Mouse (Mus musculus): Measurements from ENCODE around the gene Rnf181. TPM values are rescaled to one million over a fixed set of nuclear protein-coding genes. Genes with fewer than 3 reads are reported as not detected.

The Rnf181 gene
- polyA plus RNA-seq, 1 experiment = 14.4 TPM

GRCm38 (mm10) chr6:72329019-72329418, 37.7 kb downstream of the Rnf181 start:
- Histone ChIP-seq H3K4me3 (replicated peaks) (no peak overlapping the region), H3K36me3 (ENCODE audit: control insufficient read depth) (peaks cover 99% of the 10 kb centered on the region), H3K27me3 (ENCODE audit: control insufficient read depth) (no peaks in the 10 kb centered on the region), H3K4me1 (ENCODE audit: control insufficient read depth) (peaks cover 22% of the 10 kb centered on the region), H3K9me3 (ENCODE audit: control insufficient read depth, low read length) (no peaks in the 10 kb centered on the region)
- TF ChIP-seq GATA1 (IDR thresholded peaks at IDR 0.05; ENCODE audit: low read length) (no peak), TAL1 (IDR thresholded peaks at IDR 0.05; ENCODE audit: low read length) (no peak)

GRCm38 (mm10) chr6:72326274-72326673, 40.5 kb downstream of the Rnf181 start:
- H3K4me1 ChIP-seq (ENCODE audit: control insufficient read depth) = peaks cover 36% of the 10 kb centered on the region
- no peak overlapping the region for H3K4me3 ChIP-seq (replicated peaks)
- H3K9me3 ChIP-seq (ENCODE audit: control insufficient read depth, low read length) = no peaks in the 10 kb centered on the region
- H3K27me3 ChIP-seq (ENCODE audit: control insufficient read depth) = no peaks in the 10 kb centered on the region
- TF ChIP-seq GATA1 (IDR thresholded peaks at IDR 0.05; ENCODE audit: low read length) (no peak), TAL1 (IDR thresholded peaks at IDR 0.05; ENCODE audit: low read length) (no peak)
- H3K36me3 ChIP-seq (ENCODE audit: control insufficient read depth) = peaks cover 99% of the 10 kb centered on the region

- H3K36me3 ChIP-seq (ENCODE audit: control insufficient read depth) = peaks cover 99% of the 10 kb centered on the region
- H3K9me3 ChIP-seq (ENCODE audit: control insufficient read depth, low read length) = no peaks in the 10 kb centered on the region
- H3K27me3 ChIP-seq (ENCODE audit: control insufficient read depth) = no peaks in the 10 kb centered on the region
- H3K4me3 ChIP-seq (replicated peaks) = no peak overlapping the region
- peak; percentile 36; the same call in 1 of the 2 replicates for TF ChIP-seq GATA1 (IDR thresholded peaks at IDR 0.05; ENCODE audit: low read length)
- peak; percentile 55 for TF ChIP-seq TAL1 (IDR thresholded peaks at IDR 0.05; ENCODE audit: low read length)
- H3K4me1 ChIP-seq (ENCODE audit: control insufficient read depth) = peaks cover 38% of the 10 kb centered on the region
These were observed 42.8 kb downstream of the Rnf181 start for GRCm38 (mm10) chr6:72323786-72324508.

GRCm38 (mm10) chr6:72322936-72323335, 43.8 kb downstream of the Rnf181 start:
- no peaks in the 10 kb centered on the region for H3K27me3 ChIP-seq (ENCODE audit: control insufficient read depth)
- peaks cover 99% of the 10 kb centered on the region for H3K36me3 ChIP-seq (ENCODE audit: control insufficient read depth)
- no peak overlapping the region for H3K4me3 ChIP-seq (replicated peaks)
- TF ChIP-seq GATA1 (IDR thresholded peaks at IDR 0.05; ENCODE audit: low read length) (no peak), TAL1 (IDR thresholded peaks at IDR 0.05; ENCODE audit: low read length) (no peak)
- peaks cover 38% of the 10 kb centered on the region for H3K4me1 ChIP-seq (ENCODE audit: control insufficient read depth)
- no peaks in the 10 kb centered on the region for H3K9me3 ChIP-seq (ENCODE audit: control insufficient read depth, low read length)

GRCm38 (mm10) chr6:72319019-72319418, 47.7 kb downstream of the Rnf181 start:
- Histone ChIP-seq H3K9me3 (ENCODE audit: control insufficient read depth, low read length) (no peaks in the 10 kb centered on the region), H3K36me3 (ENCODE audit: control insufficient read depth) (peaks cover 97% of the 10 kb centered on the region), H3K27me3 (ENCODE audit: control insufficient read depth) (no peaks in the 10 kb centered on the region), H3K4me3 (replicated peaks) (no peak overlapping the region), H3K4me1 (ENCODE audit: control insufficient read depth) (peaks cover 21% of the 10 kb centered on the region)
- TF ChIP-seq GATA1 (IDR thresholded peaks at IDR 0.05; ENCODE audit: low read length) (no peak), TAL1 (IDR thresholded peaks at IDR 0.05; ENCODE audit: low read length) (no peak)

- Histone ChIP-seq H3K4me1 (ENCODE audit: control insufficient read depth) (peaks cover 15% of the 10 kb centered on the region), H3K36me3 (ENCODE audit: control insufficient read depth) (peaks cover 97% of the 10 kb centered on the region), H3K4me3 (replicated peaks) (no peak overlapping the region), H3K27me3 (ENCODE audit: control insufficient read depth) (no peaks in the 10 kb centered on the region), H3K9me3 (ENCODE audit: control insufficient read depth, low read length) (no peaks in the 10 kb centered on the region)
- TF ChIP-seq GATA1 (IDR thresholded peaks at IDR 0.05; ENCODE audit: low read length) = no peak
- no peak for TF ChIP-seq TAL1 (IDR thresholded peaks at IDR 0.05; ENCODE audit: low read length)
These were observed 48.3 kb downstream of the Rnf181 start for GRCm38 (mm10) chr6:72318440-72318839.

GRCm38 (mm10) chr6:72316044-72316443, 50.7 kb downstream of the Rnf181 start:
- Histone ChIP-seq H3K27me3 (ENCODE audit: control insufficient read depth) (no peaks in the 10 kb centered on the region), H3K4me3 (replicated peaks) (no peak overlapping the region), H3K9me3 (ENCODE audit: control insufficient read depth, low read length) (no peaks in the 10 kb centered on the region), H3K4me1 (ENCODE audit: control insufficient read depth) (peaks cover 4% of the 10 kb centered on the region), H3K36me3 (ENCODE audit: control insufficient read depth) (peaks cover 89% of the 10 kb centered on the region)
- no peak for TF ChIP-seq TAL1 (IDR thresholded peaks at IDR 0.05; ENCODE audit: low read length)
- no peak for TF ChIP-seq GATA1 (IDR thresholded peaks at IDR 0.05; ENCODE audit: low read length)

- Histone ChIP-seq H3K4me3 (replicated peaks) (no peak overlapping the region), H3K4me1 (ENCODE audit: control insufficient read depth) (peaks cover 3% of the 10 kb centered on the region), H3K9me3 (ENCODE audit: control insufficient read depth, low read length) (no peaks in the 10 kb centered on the region), H3K27me3 (ENCODE audit: control insufficient read depth) (no peaks in the 10 kb centered on the region), H3K36me3 (ENCODE audit: control insufficient read depth) (peaks cover 82% of the 10 kb centered on the region)
- TF ChIP-seq GATA1 (IDR thresholded peaks at IDR 0.05; ENCODE audit: low read length) (no peak), TAL1 (IDR thresholded peaks at IDR 0.05; ENCODE audit: low read length) (no peak)
These were observed 51.4 kb downstream of the Rnf181 start for GRCm38 (mm10) chr6:72315384-72315783.

GRCm38 (mm10) chr6:72313124-72313867, 53.5 kb downstream of the Rnf181 start:
- H3K27me3 ChIP-seq (ENCODE audit: control insufficient read depth) = no peaks in the 10 kb centered on the region; the same call in 1 of the 2 replicates
- no peak for TF ChIP-seq TAL1 (IDR thresholded peaks at IDR 0.05; ENCODE audit: low read length)
- no peak for TF ChIP-seq GATA1 (IDR thresholded peaks at IDR 0.05; ENCODE audit: low read length)
- H3K36me3 ChIP-seq (ENCODE audit: control insufficient read depth) = peaks cover 61% of the 10 kb centered on the region
- no peaks in the 10 kb centered on the region for H3K9me3 ChIP-seq (ENCODE audit: control insufficient read depth, low read length)
- H3K4me3 ChIP-seq (replicated peaks) = no peak overlapping the region
- H3K4me1 ChIP-seq (ENCODE audit: control insufficient read depth) = peaks cover 5% of the 10 kb centered on the region

Measured in erythroblast, embryonic 14.5 days (primary cell).